Mouse (Mus musculus) brain, adult 2 months (tissue): ENCODE measurements around the gene Treml2.
"Not testable (repeated sequence)": the region's sequence is repeated elsewhere in the genome, so short reads cannot be mapped to it uniquely, and the experiment has no call there.

Experiments
- DNase-seq: peaks from one replicate; pipeline ENCODE4 v3.0.0; 2011; ENCODE audit warnings: low read depth, low spot score

Gene Treml2

GRCm38 (mm10) chr17:48293500-48294194 lies 5.7 kb upstream of the Treml2 start:
- no peak for DNase-seq

- no peak for DNase-seq
Measured at GRCm38 (mm10) chr17:48299756-48300155, 458 bp downstream of the Treml2 start.

GRCm38 (mm10) chr17:48300199-48300598 lies 901 bp downstream of the Treml2 start:
- DNase-seq, result no peak

- no peak for DNase-seq
Measured at GRCm38 (mm10) chr17:48300861-48301260, 1.6 kb downstream of the Treml2 start.

GRCm38 (mm10) chr17:48301792-48302191 lies 2.5 kb downstream of the Treml2 start:
- no peak for DNase-seq

GRCm38 (mm10) chr17:48312124-48312523 lies 12.8 kb downstream of the Treml2 start:
- no peak for DNase-seq

GRCm38 (mm10) chr17:48315905-48316579 lies 16.7 kb downstream of the Treml2 start, which contains the start of gene B430306N03Rik:
Gene B430306N03Rik, plus strand, starts transcription at chr17:48316141.
- DNase-seq, result not testable (repeated sequence)

GRCm38 (mm10) chr17:48318686-48319085 lies 19.4 kb downstream of the Treml2 start:
- DNase-seq, result no peak

GRCm38 (mm10) chr17:48321279-48321678 lies 22.0 kb downstream of the Treml2 start:
- no peak for DNase-seq

GRCm38 (mm10) chr17:48323236-48323635 lies 23.9 kb downstream of the Treml2 start:
- no peak for DNase-seq

- peak; percentile 24 for DNase-seq
Measured at GRCm38 (mm10) chr17:48324258-48324657, 25.0 kb downstream of the Treml2 start.

GRCm38 (mm10) chr17:48325093-48325492 lies 25.8 kb downstream of the Treml2 start:
- DNase-seq, result no peak

- peak; percentile 13 for DNase-seq
Measured at GRCm38 (mm10) chr17:48325638-48326037, 26.3 kb downstream of the Treml2 start.

- peak; percentile 94 for DNase-seq
Measured at GRCm38 (mm10) chr17:48326656-48327055, 27.4 kb downstream of the Treml2 start.

- DNase-seq, result no peak
Measured at GRCm38 (mm10) chr17:48332524-48332923, 33.2 kb downstream of the Treml2 start.

- peak; percentile 45 for DNase-seq
Measured at GRCm38 (mm10) chr17:48334186-48334585, 34.9 kb downstream of the Treml2 start.

GRCm38 (mm10) chr17:48336857-48337256 lies 37.6 kb downstream of the Treml2 start:
- peak; percentile 82 for DNase-seq

- DNase-seq, result no peak
Measured at GRCm38 (mm10) chr17:48340267-48340666, 41.0 kb downstream of the Treml2 start.

GRCm38 (mm10) chr17:48341947-48342346 lies 42.6 kb downstream of the Treml2 start:
- DNase-seq, result peak; percentile 40

- DNase-seq, result no peak
Measured at GRCm38 (mm10) chr17:48343065-48343464, 43.8 kb downstream of the Treml2 start.

- no peak for DNase-seq
Measured at GRCm38 (mm10) chr17:48345824-48346223, 46.5 kb downstream of the Treml2 start.

GRCm38 (mm10) chr17:48346231-48346630 lies 46.9 kb downstream of the Treml2 start, which contains the start of gene Trem2:
Gene Trem2, plus strand, starts transcription at chr17:48346401.
- DNase-seq, result peak; percentile 63

GRCm38 (mm10) chr17:48346834-48347233 lies 47.5 kb downstream of the Treml2 start:
- DNase-seq, result peak; percentile 34
